Mouse (Mus musculus) liver, adult 2 months (tissue): ENCODE measurements around the gene Gmppb.

Experiments
- CTCF ChIP-seq: fragments of 200-500 bp; IDR thresholded peaks from 2 replicates; pipeline ENCODE4 v1.5.1; 2011; ENCODE audit warnings: low read depth, low read length, control low read depth
- POLR2A ChIP-seq: fragments of 200-500 bp; IDR thresholded peaks from 2 replicates; pipeline ENCODE4 v1.6.1; 2011; ENCODE audit warnings: low read length, control low read depth; ENCODE audit not compliant: insufficient read depth; ENCODE audit errors: extremely low read depth

DNA sequence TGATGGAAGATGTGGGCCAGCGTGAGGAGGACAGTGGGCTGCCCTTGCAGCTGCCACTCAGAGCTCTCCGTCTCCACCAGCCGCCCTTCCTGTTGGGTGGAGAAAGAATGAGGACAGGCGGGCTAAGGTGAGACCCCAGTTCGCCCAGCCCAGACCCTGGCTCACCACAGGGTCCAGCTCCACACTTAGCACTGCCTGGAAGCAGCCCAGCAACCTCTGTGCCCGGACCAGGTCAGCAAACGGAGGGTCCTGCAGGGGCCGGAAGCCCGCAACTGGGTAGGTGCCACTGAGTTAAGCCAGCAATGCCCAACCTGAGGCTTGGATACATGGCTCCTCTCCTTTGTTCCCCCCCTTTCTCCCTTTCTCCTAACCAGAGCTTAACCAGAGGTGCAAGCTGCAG, 20.0 kb downstream of the Gmppb start:
- no peak for TF ChIP-seq POLR2A
- no peak for TF ChIP-seq CTCF
